Mouse (Mus musculus): ENCODE data around the gene Ino80d.

The Ino80d gene

GRCm38 (mm10) chr1:62914495-62914894, 200.0 kb downstream of the Ino80d start:
- DNase-seq (ENCODE audit: low spot score): no peak

DNA sequence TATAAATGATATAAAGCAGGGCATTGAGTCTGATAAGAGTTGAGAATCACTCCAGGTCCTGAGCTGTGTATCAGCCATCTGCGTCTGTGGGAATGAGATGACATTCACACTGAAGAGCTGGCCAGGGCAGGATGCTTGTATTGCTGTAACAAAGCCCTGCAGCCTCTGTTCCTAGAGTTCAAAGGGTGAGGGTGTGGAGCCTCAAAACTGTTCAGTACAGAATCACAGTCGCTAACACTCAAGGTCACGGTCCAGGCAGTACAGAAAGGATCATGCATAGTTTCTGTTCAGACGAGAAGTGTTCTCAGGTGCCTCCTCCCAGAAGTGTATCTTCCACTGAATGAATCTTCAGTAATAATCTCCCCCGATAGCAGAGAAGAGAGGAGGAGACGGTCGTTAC, 203.0 kb downstream of the Ino80d start:
- DNase-seq (ENCODE audit: low spot score): no peak

- no peak for DNase-seq (ENCODE audit: low spot score)
Observed at GRCm38 (mm10) chr1:62909126-62909525, 205.3 kb downstream of the Ino80d start.

GRCm38 (mm10) chr1:62908508-62908907, 206.0 kb downstream of the Ino80d start:
- DNase-seq (ENCODE audit: low spot score): no peak
